Mouse (Mus musculus) E14TG2a.4 (cell line): Measurements from ENCODE around the gene Stk10.

Experiments used
- H3K27me3 ChIP-seq: 2 replicates; pipeline ENCODE4 v1.6.1; 2014; ENCODE audit warnings: low read length, control low read depth; ENCODE audit not compliant: insufficient read depth
- H3K36me3 ChIP-seq: 2 replicates; pipeline ENCODE4 v1.6.1; 2014; ENCODE audit warnings: low read length, control low read depth; ENCODE audit not compliant: insufficient read depth
- H3K4me1 ChIP-seq: replicated peaks from 2 replicates; pipeline ENCODE4 v1.6.1; 2014; ENCODE audit warnings: low read depth, low read length, control low read depth
- H3K4me3 ChIP-seq: replicated peaks from 2 replicates; pipeline ENCODE4 v1.5.1; 2014; ENCODE audit warnings: mild to moderate bottlenecking, low read length
- H3K9me3 ChIP-seq: 2 replicates; pipeline ENCODE4 v1.6.1; 2014; ENCODE audit warnings: low read length, control low read depth
- CTCF ChIP-seq: conservative IDR thresholded peaks from 2 replicates; pipeline ENCODE4 v1.5.1; 2014; ENCODE audit warnings: low read length
- NANOG ChIP-seq: IDR thresholded peaks from 2 replicates; pipeline ENCODE4 v1.6.1; 2014; ENCODE audit warnings: borderline replicate concordance, low read length, mixed read lengths
- POU5F1 ChIP-seq: IDR thresholded peaks from 2 replicates; pipeline ENCODE4 v1.6.1; 2014; ENCODE audit warnings: low read length, borderline replicate concordance

Gene Stk10

DNA sequence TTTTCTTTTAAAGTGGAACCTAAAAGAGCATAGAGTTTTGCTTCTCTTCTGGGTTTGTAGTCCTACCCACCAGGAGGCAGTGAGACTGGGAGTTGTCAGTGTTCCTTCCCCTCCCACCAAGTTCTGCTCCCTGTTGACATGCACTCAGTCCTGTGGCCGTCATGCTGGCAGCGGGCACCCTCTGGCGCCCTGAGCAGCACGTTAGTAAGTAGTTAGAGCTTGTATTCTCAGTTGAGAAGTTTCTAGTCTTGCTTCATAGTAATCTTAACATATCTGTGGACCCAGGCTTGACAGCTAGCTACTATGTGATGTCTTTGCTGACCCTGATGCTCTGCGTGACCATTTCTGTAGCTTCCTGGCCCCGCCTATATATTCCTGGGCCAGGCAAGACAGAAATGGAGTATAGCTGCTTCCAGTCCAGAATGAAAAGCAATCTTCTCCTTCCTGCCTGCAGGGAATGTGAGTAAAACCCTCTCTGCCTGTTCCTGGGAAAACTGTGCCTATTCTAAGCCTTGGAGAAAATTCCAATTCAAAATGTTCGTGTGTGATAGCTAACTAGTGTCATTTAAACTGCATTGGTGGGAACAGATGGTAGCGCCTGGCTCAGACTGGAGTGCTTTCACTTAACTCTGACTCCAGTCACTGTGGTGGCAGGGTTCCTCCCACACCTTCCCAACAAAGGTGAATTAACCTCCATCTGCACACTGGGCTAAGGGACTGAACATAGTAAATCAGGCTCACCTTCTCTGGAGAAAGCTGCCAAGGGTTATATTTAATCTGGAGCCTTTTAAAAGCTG lies 16.0 kb upstream of the Stk10 start:
- Histone ChIP-seq H3K27me3 (no peaks in the 10 kb centered on the region), H3K9me3 (no peaks in the 10 kb centered on the region), H3K4me1 (peaks cover 14% of the 10 kb centered on the region; the same call in 1 of the 2 replicates), H3K36me3 (peaks cover 14% of the 10 kb centered on the region; the same call in 1 of the 2 replicates), H3K4me3 (no peak overlapping the region)
- no peak for TF ChIP-seq CTCF
- TF ChIP-seq POU5F1 = no peak
- no peak for TF ChIP-seq NANOG

GRCm38 (mm10) chr11:32518770-32519169 lies 14.3 kb upstream of the Stk10 start:
- H3K9me3 ChIP-seq = no peaks in the 10 kb centered on the region
- H3K4me1 ChIP-seq = peaks cover 14% of the 10 kb centered on the region; the same call in 1 of the 2 replicates
- no peak overlapping the region for H3K4me3 ChIP-seq
- H3K36me3 ChIP-seq = peaks cover 14% of the 10 kb centered on the region; the same call in 1 of the 2 replicates
- TF ChIP-seq CTCF (no peak), POU5F1 (no peak), NANOG (no peak)
- H3K27me3 ChIP-seq = no peaks in the 10 kb centered on the region

- H3K36me3 ChIP-seq = peaks cover 14% of the 10 kb centered on the region; the same call in 1 of the 2 replicates
- TF ChIP-seq POU5F1 (no peak), CTCF (no peak), NANOG (no peak)
- H3K4me3 ChIP-seq = no peak overlapping the region
- peaks cover 14% of the 10 kb centered on the region; the same call in 1 of the 2 replicates for H3K4me1 ChIP-seq
- H3K9me3 ChIP-seq = no peaks in the 10 kb centered on the region
- H3K27me3 ChIP-seq = no peaks in the 10 kb centered on the region
Observed at GRCm38 (mm10) chr11:32519354-32519753, 13.8 kb upstream of the Stk10 start.

GRCm38 (mm10) chr11:32521246-32521645 lies 11.9 kb upstream of the Stk10 start:
- no peak for TF ChIP-seq NANOG
- TF ChIP-seq POU5F1 = no peak
- TF ChIP-seq CTCF = no peak
- H3K4me1 ChIP-seq = peaks cover 8% of the 10 kb centered on the region; the same call in 1 of the 2 replicates
- H3K4me3 ChIP-seq = no peak overlapping the region
- H3K27me3 ChIP-seq = no peaks in the 10 kb centered on the region
- H3K9me3 ChIP-seq = no peaks in the 10 kb centered on the region
- H3K36me3 ChIP-seq = peaks cover 11% of the 10 kb centered on the region; the same call in 1 of the 2 replicates

DNA sequence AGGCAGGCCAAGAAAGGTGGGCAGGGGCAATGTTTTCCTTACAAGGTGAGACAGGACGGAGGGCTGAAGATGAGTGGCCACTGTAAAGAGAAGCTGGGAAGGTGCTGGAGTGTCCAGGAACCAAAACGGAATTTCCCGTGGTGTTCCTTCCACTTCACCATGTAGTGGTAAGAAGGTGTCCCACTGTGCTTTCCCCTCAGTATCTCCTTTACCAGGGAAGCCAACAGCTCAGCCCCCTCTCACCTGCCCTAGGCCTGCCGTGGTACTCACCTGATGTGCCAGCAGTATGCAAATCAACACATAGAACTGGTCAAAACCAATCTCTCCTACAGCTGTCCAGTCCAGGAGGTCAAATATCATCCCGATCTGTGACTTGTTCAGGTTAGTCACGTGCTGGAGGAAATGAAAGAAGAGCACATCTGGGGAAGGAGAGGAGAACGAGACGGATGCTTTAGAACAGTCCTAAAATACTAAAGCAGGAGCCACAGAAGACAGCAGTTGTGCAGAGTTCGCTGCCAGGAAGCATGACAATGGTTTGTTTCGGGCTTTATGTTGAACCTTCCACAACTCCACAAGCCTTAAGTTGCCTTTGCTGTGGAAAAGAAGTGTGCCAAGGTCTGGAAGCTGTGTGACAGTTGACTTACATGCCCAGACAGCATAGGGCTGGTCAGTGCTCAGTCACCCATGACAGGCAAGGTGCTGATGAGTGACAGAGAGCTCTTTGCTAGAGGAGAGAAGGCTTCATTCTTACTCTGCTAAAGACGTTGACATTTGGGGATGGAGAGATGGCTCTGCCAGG lies 8.8 kb upstream of the Stk10 start:
- TF ChIP-seq NANOG (no peak), POU5F1 (no peak), CTCF (no peak)
- Histone ChIP-seq H3K4me1 (no peaks in the 10 kb centered on the region), H3K9me3 (no peaks in the 10 kb centered on the region), H3K36me3 (0 out of 2 replicates have a peak, but pooled peaks cover 3% of the 10 kb centered on the region), H3K4me3 (no peak overlapping the region), H3K27me3 (no peaks in the 10 kb centered on the region)

DNA sequence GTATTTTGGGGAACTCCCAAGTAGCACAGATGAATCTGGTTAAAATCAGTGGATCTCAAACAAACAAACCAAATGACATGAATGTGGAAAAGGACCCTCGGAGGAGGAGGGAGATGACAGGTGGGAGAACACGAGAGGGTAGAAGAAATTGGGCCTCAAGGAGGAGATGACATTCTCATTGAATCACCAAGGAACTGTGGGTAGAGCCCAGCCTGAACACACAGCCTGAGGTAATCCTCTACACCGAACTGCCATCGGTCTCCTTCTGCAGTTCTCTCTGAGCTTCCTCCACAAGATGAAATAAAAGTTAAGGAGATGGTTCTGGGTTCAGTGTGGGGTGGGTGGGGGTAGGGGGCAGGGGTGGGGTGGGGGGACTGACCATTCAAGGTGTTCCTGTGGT lies 6.1 kb upstream of the Stk10 start:
- Histone ChIP-seq H3K27me3 (peaks cover 15% of the 10 kb centered on the region), H3K4me1 (peaks cover 7% of the 10 kb centered on the region), H3K9me3 (no peaks in the 10 kb centered on the region), H3K36me3 (no peaks in the 10 kb centered on the region), H3K4me3 (no peak overlapping the region)
- TF ChIP-seq POU5F1 (no peak), NANOG (no peak), CTCF (no peak)

DNA sequence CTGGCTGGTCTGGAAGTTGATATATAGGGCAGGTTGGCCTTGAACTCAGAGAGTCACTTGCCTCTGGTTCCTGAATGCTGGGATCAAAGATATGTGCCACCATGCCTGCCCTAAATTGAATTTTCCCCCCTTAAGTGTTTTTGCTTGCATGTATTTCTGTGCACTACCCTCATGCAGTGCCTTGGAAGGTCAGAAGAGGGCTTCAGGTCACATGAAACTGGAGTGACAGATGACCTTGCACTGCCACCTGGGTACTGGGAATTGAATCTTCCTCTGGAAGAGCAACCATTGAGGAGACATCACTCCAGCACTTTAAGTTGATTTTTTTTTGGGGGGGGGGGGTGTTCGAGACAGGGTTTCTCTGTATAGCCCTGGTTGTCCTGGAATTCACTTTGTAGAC lies 3.0 kb upstream of the Stk10 start:
- no peaks in the 10 kb centered on the region for H3K9me3 ChIP-seq
- H3K27me3 ChIP-seq = peaks cover 32% of the 10 kb centered on the region
- H3K4me3 ChIP-seq = no peak overlapping the region
- no peak for TF ChIP-seq CTCF
- TF ChIP-seq POU5F1 = no peak
- TF ChIP-seq NANOG = no peak
- H3K4me1 ChIP-seq = peaks cover 30% of the 10 kb centered on the region
- H3K36me3 ChIP-seq = no peaks in the 10 kb centered on the region

GRCm38 (mm10) chr11:32531871-32532764 lies 987 bp upstream of the Stk10 start, which contains the start of gene Efcab9:
Gene Efcab9 (minus strand): TSS chr11:32532081.
- no peaks in the 10 kb centered on the region for H3K36me3 ChIP-seq
- H3K27me3 ChIP-seq = peaks cover 32% of the 10 kb centered on the region
- no peak for TF ChIP-seq POU5F1
- no peak for TF ChIP-seq NANOG
- TF ChIP-seq CTCF = no peak
- H3K9me3 ChIP-seq = no peaks in the 10 kb centered on the region
- peak within 1 kb of the TSS; percentile 87 for H3K4me3 ChIP-seq
- peaks cover 50% of the 10 kb centered on the region for H3K4me1 ChIP-seq
